Mouse (Mus musculus): ENCODE data around the gene Tm4sf5. TPM values are rescaled to one million over a fixed set of nuclear protein-coding genes. Genes with fewer than 3 reads are reported as not detected.
A peak's percentile ranks its signal among the peaks of the same experiment; 100 is the strongest.
"Not testable (repeated sequence)": the region's sequence is repeated elsewhere in the genome, so short reads cannot be mapped to it uniquely, and the experiment has no call there.

Tm4sf5 gene
- polyA plus RNA-seq, 1 experiment: not detected

DNA sequence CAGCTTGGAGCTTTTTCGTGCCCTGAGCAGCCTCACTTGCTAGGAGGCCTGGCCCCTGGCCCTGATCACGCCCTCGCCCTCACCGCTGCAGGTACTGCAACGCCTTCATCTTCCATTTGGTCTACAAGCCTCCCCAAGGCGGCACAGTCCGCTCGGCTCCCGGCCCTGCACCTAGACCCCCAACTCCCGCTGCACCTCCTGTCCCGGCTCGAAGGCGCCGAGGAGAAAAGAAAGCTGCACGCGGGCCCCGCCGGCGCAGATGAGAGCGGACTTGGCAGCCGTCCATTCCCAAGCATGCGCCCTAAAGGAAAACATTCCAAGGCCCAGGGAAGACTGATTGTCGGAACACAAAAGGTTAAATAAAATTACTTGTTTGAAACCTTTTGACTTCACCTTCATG, 39.2 kb upstream of the Tm4sf5 start:
- Histone ChIP-seq H3K79me2 (ENCODE audit: control insufficient read depth, insufficient read depth) (no peaks in the 10 kb centered on the region), H3K79me3 (ENCODE audit: low read depth) (no peaks in the 10 kb centered on the region), H3ac (ENCODE audit: control insufficient read depth, insufficient read length, low read depth) (no peak overlapping the region), H3K36me3 (ENCODE audit: control insufficient read depth, insufficient read depth) (no peaks in the 10 kb centered on the region), H3K4me3 (ENCODE audit: insufficient read depth, poor library complexity, severe bottlenecking) (no peak overlapping the region), H3K27me3 (ENCODE audit: control insufficient read depth, insufficient read depth, insufficient read length) (no peaks in the 10 kb centered on the region)
- TF ChIP-seq MYOD1 (IDR thresholded peaks at IDR 0.05; ENCODE audit: control insufficient read depth, insufficient read length, low read depth): no peak
- no peak for TF ChIP-seq FOSL1 (IDR thresholded peaks at IDR 0.05; ENCODE audit: insufficient read depth, low read length, poor library complexity, severe bottlenecking)
- no peak for TF ChIP-seq CEBPB (IDR thresholded peaks at IDR 0.05; ENCODE audit: low read depth)

DNA sequence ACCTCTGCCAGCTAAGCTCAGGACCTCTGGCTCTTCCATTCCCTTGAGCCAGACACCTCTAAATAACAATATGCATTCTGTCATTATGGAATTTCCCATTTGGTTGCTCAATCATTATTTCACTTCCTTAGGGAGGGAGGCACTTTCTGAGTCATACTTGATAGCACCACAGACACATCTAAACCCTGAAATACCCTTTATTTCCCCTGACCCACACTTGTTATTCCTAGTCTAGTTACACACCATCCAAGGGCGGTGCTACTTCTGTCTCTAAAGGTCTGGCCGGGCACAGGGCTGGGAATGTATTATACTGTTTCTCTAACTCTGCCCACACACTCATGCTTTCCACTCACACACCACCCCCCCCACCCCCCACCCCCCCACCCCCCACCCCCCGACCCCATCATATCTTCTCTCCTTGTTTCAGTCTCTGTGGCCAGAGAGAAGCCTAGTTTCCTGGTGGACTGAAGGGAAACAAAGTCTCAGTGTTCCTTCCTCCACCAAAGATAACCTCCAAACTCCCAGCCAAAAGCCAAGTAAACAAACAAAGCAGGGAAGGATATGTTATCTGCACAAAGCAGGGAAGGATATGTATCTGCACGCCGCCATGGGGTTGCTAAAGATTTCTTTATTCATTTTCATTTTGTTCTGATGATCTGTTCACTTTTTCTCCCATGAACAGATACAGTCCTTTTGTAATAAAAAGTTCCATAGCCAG, 37.0 kb upstream of the Tm4sf5 start:
- H3K36me3 ChIP-seq (ENCODE audit: control insufficient read depth, insufficient read depth): no peaks in the 10 kb centered on the region
- no peaks in the 10 kb centered on the region for H3K79me2 ChIP-seq (ENCODE audit: control insufficient read depth, insufficient read depth)
- no peak overlapping the region for H3ac ChIP-seq (ENCODE audit: control insufficient read depth, insufficient read length, low read depth)
- H3K27me3 ChIP-seq (ENCODE audit: control insufficient read depth, insufficient read depth, insufficient read length): no peaks in the 10 kb centered on the region
- TF ChIP-seq FOSL1 (IDR thresholded peaks at IDR 0.05; ENCODE audit: insufficient read depth, low read length, poor library complexity, severe bottlenecking): no peak
- TF ChIP-seq CEBPB (IDR thresholded peaks at IDR 0.05; ENCODE audit: low read depth): peak; percentile 96
- H3K79me3 ChIP-seq (ENCODE audit: low read depth): no peaks in the 10 kb centered on the region
- H3K4me3 ChIP-seq (ENCODE audit: insufficient read depth, poor library complexity, severe bottlenecking): no peak overlapping the region

DNA sequence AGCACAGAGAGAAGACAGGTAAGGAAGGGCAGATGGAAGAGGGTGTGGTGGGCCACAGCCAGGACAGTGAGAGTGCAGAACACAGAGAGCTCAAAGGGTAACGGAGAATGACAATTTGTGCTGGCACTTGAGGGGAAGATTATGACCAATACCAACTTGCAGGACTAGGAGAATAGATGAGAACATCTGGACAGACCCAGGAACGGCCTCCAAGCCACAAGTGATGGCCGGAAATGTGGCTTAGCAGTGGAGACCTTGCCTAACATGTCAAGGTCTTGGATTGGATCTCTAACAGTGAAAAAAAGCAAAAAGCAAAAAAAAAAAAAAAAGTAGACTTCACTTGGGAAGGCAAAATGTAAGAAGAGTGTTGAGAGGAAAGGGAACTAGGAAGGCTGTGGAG, 35.3 kb upstream of the Tm4sf5 start:
- no peaks in the 10 kb centered on the region for H3K79me2 ChIP-seq (ENCODE audit: control insufficient read depth, insufficient read depth)
- H3ac ChIP-seq (ENCODE audit: control insufficient read depth, insufficient read length, low read depth): no peak overlapping the region
- H3K27me3 ChIP-seq (ENCODE audit: control insufficient read depth, insufficient read depth, insufficient read length): no peaks in the 10 kb centered on the region
- no peaks in the 10 kb centered on the region for H3K79me3 ChIP-seq (ENCODE audit: low read depth)
- H3K4me3 ChIP-seq (ENCODE audit: insufficient read depth, poor library complexity, severe bottlenecking): no peak overlapping the region
- TF ChIP-seq MAX (IDR thresholded peaks at IDR 0.05) (no peak), MYOD1 (IDR thresholded peaks at IDR 0.05; ENCODE audit: control insufficient read depth, insufficient read length, low read depth) (no peak), CEBPB (IDR thresholded peaks at IDR 0.05; ENCODE audit: low read depth) (no peak), CTCF (IDR thresholded peaks at IDR 0.05; ENCODE audit: control insufficient read depth, insufficient read depth, insufficient read length) (no peak), FOSL1 (IDR thresholded peaks at IDR 0.05; ENCODE audit: insufficient read depth, low read length, poor library complexity, severe bottlenecking) (no peak), MYOG (IDR thresholded peaks at IDR 0.05; ENCODE audit: control insufficient read depth, extremely low read depth, insufficient read length) (no peak), USF1 (IDR thresholded peaks at IDR 0.05; ENCODE audit: low read depth) (no peak)
- H3K36me3 ChIP-seq (ENCODE audit: control insufficient read depth, insufficient read depth): no peaks in the 10 kb centered on the region

DNA sequence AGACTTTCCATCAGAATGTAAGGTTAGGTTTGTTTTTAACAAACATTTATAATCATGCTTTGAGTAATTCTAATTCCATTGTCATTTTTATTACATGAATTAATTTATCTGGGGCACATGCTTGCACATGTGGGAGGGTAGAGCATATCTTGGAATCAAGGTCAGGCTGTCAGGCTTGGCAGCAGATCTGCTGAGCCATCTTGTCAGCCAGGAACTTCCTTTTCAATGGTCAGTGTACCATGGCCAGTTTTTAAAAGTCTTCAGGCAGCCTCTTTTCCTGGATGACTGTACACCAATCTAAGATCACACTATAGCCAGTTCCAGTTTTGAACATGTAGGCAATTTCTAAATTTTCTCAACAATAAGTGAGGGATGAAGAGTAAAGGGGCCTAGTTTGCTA, 32.3 kb upstream of the Tm4sf5 start:
- Histone ChIP-seq H3ac (ENCODE audit: control insufficient read depth, insufficient read length, low read depth) (no peak overlapping the region), H3K4me3 (ENCODE audit: insufficient read depth, poor library complexity, severe bottlenecking) (no peak overlapping the region), H3K79me3 (ENCODE audit: low read depth) (no peaks in the 10 kb centered on the region), H3K79me2 (ENCODE audit: control insufficient read depth, insufficient read depth) (no peaks in the 10 kb centered on the region), H3K36me3 (ENCODE audit: control insufficient read depth, insufficient read depth) (no peaks in the 10 kb centered on the region), H3K27me3 (ENCODE audit: control insufficient read depth, insufficient read depth, insufficient read length) (no peaks in the 10 kb centered on the region)
- TF ChIP-seq MYOD1 (IDR thresholded peaks at IDR 0.05; ENCODE audit: control insufficient read depth, insufficient read length, low read depth) (no peak), MYOG (IDR thresholded peaks at IDR 0.05; ENCODE audit: control insufficient read depth, extremely low read depth, insufficient read length) (no peak), CEBPB (IDR thresholded peaks at IDR 0.05; ENCODE audit: low read depth) (no peak), CTCF (IDR thresholded peaks at IDR 0.05; ENCODE audit: control insufficient read depth, insufficient read depth, insufficient read length) (no peak), FOSL1 (IDR thresholded peaks at IDR 0.05; ENCODE audit: insufficient read depth, low read length, poor library complexity, severe bottlenecking) (no peak), MAX (IDR thresholded peaks at IDR 0.05) (no peak), USF1 (IDR thresholded peaks at IDR 0.05; ENCODE audit: low read depth) (no peak)

DNA sequence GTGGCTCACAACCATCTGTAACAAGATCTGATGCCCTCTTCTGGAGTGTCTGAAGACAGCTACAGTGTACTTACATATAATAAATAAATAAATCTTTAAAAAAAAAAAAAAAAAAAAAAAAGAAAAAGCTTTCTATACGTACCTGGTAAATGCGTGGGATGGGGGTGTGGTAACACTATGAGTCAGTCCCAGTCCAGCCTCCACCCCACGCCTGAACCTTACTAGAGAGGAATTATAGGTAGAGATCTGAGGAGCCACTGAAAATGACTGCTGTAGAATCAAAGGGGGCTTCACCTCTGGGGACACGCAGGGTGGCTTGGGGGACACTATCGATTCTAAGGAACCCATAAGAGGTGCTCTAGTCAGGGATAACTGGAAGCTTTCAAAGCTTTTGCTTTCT, 31.8 kb upstream of the Tm4sf5 start:
- not testable (repeated sequence) for H3K79me2 ChIP-seq (ENCODE audit: control insufficient read depth, insufficient read depth); H3K27me3 ChIP-seq (ENCODE audit: control insufficient read depth, insufficient read depth, insufficient read length); H3K79me3 ChIP-seq (ENCODE audit: low read depth); H3K36me3 ChIP-seq (ENCODE audit: control insufficient read depth, insufficient read depth); H3K4me3 ChIP-seq (ENCODE audit: insufficient read depth, poor library complexity, severe bottlenecking); H3ac ChIP-seq (ENCODE audit: control insufficient read depth, insufficient read length, low read depth)

DNA sequence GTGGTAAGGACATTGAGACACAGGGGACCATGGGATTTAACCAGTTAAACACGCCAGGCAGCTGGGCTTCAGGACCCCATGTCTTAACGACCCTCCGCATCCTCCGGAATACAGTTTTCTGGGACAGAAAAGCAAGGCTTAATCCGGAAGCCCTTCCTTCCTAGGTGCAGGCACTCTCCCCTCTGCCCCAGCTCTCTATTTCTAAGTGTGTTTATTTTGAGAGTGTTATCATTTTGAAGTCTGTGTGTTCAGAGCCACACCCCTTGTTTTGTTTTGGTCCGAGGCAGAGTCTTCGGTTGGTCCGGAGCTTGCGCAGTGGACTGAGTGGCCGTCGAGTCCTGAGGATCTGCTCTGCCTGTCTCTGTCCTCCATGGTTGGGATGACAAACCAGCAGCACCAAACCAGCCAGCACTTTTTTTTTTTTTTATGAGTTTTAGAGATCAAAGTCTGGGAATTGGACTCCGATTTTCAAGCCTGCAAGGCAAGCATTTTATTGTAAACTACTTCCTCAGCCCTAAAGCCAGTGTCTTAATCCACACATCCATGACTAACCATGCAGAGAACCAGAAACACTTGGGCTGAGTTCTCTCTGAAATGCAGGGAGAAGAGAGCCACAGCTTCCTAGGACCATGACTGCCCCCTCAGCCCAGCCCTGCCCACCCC, 30.0 kb upstream of the Tm4sf5 start:
- Histone ChIP-seq H3K79me2 (ENCODE audit: control insufficient read depth, insufficient read depth) (no peaks in the 10 kb centered on the region), H3K36me3 (ENCODE audit: control insufficient read depth, insufficient read depth) (no peaks in the 10 kb centered on the region), H3K4me3 (ENCODE audit: insufficient read depth, poor library complexity, severe bottlenecking) (no peak overlapping the region), H3K79me3 (ENCODE audit: low read depth) (no peaks in the 10 kb centered on the region), H3ac (ENCODE audit: control insufficient read depth, insufficient read length, low read depth) (no peak overlapping the region), H3K27me3 (ENCODE audit: control insufficient read depth, insufficient read depth, insufficient read length) (no peaks in the 10 kb centered on the region)
- TF ChIP-seq MAX (IDR thresholded peaks at IDR 0.05) (no peak), MYOD1 (IDR thresholded peaks at IDR 0.05; ENCODE audit: control insufficient read depth, insufficient read length, low read depth) (no peak), USF1 (IDR thresholded peaks at IDR 0.05; ENCODE audit: low read depth) (no peak), CTCF (IDR thresholded peaks at IDR 0.05; ENCODE audit: control insufficient read depth, insufficient read depth, insufficient read length) (no peak), CEBPB (IDR thresholded peaks at IDR 0.05; ENCODE audit: low read depth) (no peak), MYOG (IDR thresholded peaks at IDR 0.05; ENCODE audit: control insufficient read depth, extremely low read depth, insufficient read length) (no peak), FOSL1 (IDR thresholded peaks at IDR 0.05; ENCODE audit: insufficient read depth, low read length, poor library complexity, severe bottlenecking) (no peak)

All from C2C12 (cell line).